Mouse (Mus musculus): Measurements from ENCODE around the gene Naf1. TPM values are rescaled to one million over a fixed set of nuclear protein-coding genes. Genes with fewer than 3 reads are reported as not detected.

The Naf1 gene
- total and polyA plus RNA-seq, 3 experiments: 7.3 to 30.6 (median 14.2) TPM

DNA sequence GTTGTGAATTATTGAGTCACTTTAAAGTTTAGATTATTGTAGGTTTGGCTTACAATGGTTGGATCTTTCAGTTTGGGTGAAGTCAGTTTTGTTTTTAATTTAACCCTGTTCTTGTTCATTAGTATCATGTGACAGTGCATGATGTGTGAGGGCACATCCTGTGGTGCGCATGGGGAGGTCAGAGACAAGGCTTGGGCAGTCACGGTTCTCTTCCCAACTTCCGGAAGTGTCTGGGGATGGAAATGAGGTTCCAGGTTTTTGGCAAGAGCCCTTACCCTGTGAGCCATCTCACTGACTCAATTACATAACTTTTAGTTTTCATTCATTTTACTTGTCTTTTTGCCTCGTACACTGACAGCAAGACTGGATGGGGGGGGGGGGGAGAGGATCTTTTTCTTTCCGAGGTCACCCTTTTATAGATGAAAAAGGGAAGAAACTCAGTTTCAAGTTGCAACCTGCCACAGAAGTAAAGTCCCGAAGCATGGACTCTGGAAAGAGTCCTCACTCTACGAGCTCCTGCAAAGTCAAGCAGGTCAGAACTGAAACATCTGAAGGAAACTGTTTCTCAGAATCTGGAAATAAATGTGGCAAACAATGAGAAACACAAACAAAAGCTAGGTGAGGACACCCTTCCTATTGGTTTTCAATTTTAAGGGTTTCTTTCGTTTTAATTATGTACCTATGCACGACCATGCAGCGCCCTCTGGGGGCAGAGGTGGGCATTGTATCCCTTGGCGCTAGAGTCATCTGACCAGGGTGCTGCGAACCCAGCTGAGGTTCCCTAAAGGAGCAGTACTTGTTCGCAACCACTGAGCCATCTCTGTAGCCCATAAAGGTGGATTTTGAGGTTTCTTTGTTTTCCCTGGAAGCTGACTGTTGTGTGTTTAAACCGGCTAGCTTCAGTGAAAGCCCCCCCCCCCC, 53.9 kb downstream of the Naf1 start:
- dilution Hi-C loops (cut with MboI; ENCODE audit: extremely low pct_ligation_motif_present, extremely low pct_unique_long_range_greater_than_20kb, low sequenced_read_pairs): no loop called here

DNA sequence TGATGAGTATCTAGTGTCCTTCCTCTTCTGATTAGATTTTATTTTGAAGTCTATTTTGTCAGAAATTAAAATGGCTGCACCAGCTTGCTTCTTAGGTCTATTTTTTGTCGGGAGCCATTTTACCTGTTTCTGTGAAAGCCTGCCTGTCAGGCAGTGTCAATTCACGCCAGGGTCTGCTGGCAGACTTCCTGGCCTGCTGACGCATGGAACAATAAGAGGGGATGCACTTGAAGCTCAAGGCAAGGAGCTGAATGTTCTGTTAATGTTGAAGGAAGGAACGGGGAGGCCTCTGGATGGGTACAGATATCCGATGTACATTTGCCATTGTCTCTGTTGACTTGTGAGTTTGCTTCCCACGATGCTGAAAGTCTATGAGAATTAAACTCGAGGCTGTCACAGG, 56.0 kb downstream of the Naf1 start:
- DNase-seq (ENCODE audit: extremely low read depth): no peak
- Histone ChIP-seq H3K79me2 (replicated peaks; ENCODE audit: control insufficient read depth, extremely low read depth, insufficient read depth, poor library complexity, severe bottlenecking) (no peaks in the 10 kb centered on the region), H3K27ac (ENCODE audit: insufficient read depth, low read depth) (no peak overlapping the region), H3K9ac (ENCODE audit: insufficient read depth, low read depth) (no peak overlapping the region), H3K4me1 (ENCODE audit: control insufficient read depth in 1 of 2, insufficient read depth in 2 of 2) (peaks cover 8 to 25% of the 10 kb centered on the region in 2 experiments), H3K4me3 (replicated peaks in 1 of 3; ENCODE audit: low read depth in 2 of 3, low read length in 2 of 3, poor library complexity in 1 of 3) (no peak overlapping the region), H3K9me3 (replicated peaks; ENCODE audit: low read length) (no peaks in the 10 kb centered on the region), H3K36me3 (replicated peaks in 1 of 2; ENCODE audit: control insufficient read depth in 1 of 2, insufficient read depth in 1 of 2, low read length in 1 of 2) (no peaks in the 10 kb centered on the region), H3K27me3 (replicated peaks) (no peaks in the 10 kb centered on the region), H3K4me2 (ENCODE audit: insufficient read depth, low read depth, poor library complexity, severe bottlenecking) (no peak overlapping the region)
- TF ChIP-seq SIN3A (IDR thresholded peaks at IDR 0.05; ENCODE audit: low read length): no peak
- TF ChIP-seq MEF2A (IDR thresholded peaks at IDR 0.05; ENCODE audit: borderline replicate concordance, low read depth, low read length): no peak
- no peak for TF ChIP-seq MAFK (IDR thresholded peaks at IDR 0.05; ENCODE audit: insufficient replicate concordance, low read length)
- TF ChIP-seq TCF12 (IDR thresholded peaks at IDR 0.05; ENCODE audit: low read depth, low read length): no peak
- TF ChIP-seq POLR2AphosphoS2 (IDR thresholded peaks at IDR 0.05; ENCODE audit: low read depth, low read length): no peak
- no peak for TF ChIP-seq MAZ (IDR thresholded peaks at IDR 0.05; ENCODE audit: low read depth, low read length)
- TF ChIP-seq NELFE (IDR thresholded peaks at IDR 0.05; ENCODE audit: low read depth, low read length): no peak
- no peak for TF ChIP-seq MXI1 (IDR thresholded peaks at IDR 0.05; ENCODE audit: low read depth, low read length)
- TF ChIP-seq MYC (IDR thresholded peaks at IDR 0.05; ENCODE audit: low read depth, low read length): no peak
- no peak for TF ChIP-seq TBP (conservative IDR thresholded peaks at IDR 0.05; ENCODE audit: low read depth, low read length)
- TF ChIP-seq E2F4 (IDR thresholded peaks at IDR 0.05; ENCODE audit: insufficient replicate concordance, low read depth, low read length): no peak
- no peak for TF ChIP-seq KAT2A (IDR thresholded peaks at IDR 0.05; ENCODE audit: insufficient replicate concordance, low read length)
- TF ChIP-seq IRF4 (IDR thresholded peaks at IDR 0.05; ENCODE audit: low read depth, low read length): no peak
- TF ChIP-seq GABPA (IDR thresholded peaks at IDR 0.05; ENCODE audit: insufficient replicate concordance, low read depth, low read length): no peak
- TF ChIP-seq NRF1 (IDR thresholded peaks at IDR 0.05; ENCODE audit: low read depth, low read length): no peak
- TF ChIP-seq RCOR1 (conservative IDR thresholded peaks at IDR 0.05; ENCODE audit: low read depth, low read length): no peak
- TF ChIP-seq SMC3 (IDR thresholded peaks at IDR 0.05; ENCODE audit: low read depth, low read length): no peak
- in situ Hi-C loops (cut with MboI; ENCODE audit: low pct_ligation_motif_present, low pct_unique_long_range_greater_than_20kb, low sequenced_read_pairs) (loop anchor here (25.0 kb wide), 1 partner anchor 496 kb away; no protein-coding TSS in a partner anchor), dilution Hi-C loops (cut with MboI; ENCODE audit: extremely low pct_ligation_motif_present, extremely low pct_unique_long_range_greater_than_20kb, low sequenced_read_pairs) (no loop called here)

More for the DNA sequence above, 53.9 kb downstream of the Naf1 start:
- DNase-seq (ENCODE audit: extremely low read depth): peak; percentile 72
- no peaks in the 10 kb centered on the region for H3K9me3 ChIP-seq (replicated peaks; ENCODE audit: low read length)
- H3K4me1 ChIP-seq (ENCODE audit: control insufficient read depth in 1 of 2, insufficient read depth in 2 of 2): peaks cover 8 to 17% of the 10 kb centered on the region in 2 experiments
- H3K27me3 ChIP-seq (replicated peaks): no peaks in the 10 kb centered on the region
- peak overlapping the region; percentile 58 for H3K4me2 ChIP-seq (ENCODE audit: insufficient read depth, low read depth, poor library complexity, severe bottlenecking)
- no peaks in the 10 kb centered on the region for H3K79me2 ChIP-seq (replicated peaks; ENCODE audit: control insufficient read depth, extremely low read depth, insufficient read depth, poor library complexity, severe bottlenecking)
- H3K4me3 ChIP-seq (replicated peaks in 1 of 3; ENCODE audit: low read depth in 2 of 3, low read length in 2 of 3, poor library complexity in 1 of 3): peak overlapping the region in 2 of 3 experiments; percentile 38 to 45
- no peak overlapping the region for H3K27ac ChIP-seq (ENCODE audit: insufficient read depth, low read depth)
- no peaks in the 10 kb centered on the region for H3K36me3 ChIP-seq (replicated peaks in 1 of 2; ENCODE audit: control insufficient read depth in 1 of 2, insufficient read depth in 1 of 2, low read length in 1 of 2)
- H3K9ac ChIP-seq (ENCODE audit: insufficient read depth, low read depth): no peak overlapping the region
- in situ Hi-C loops (cut with MboI; ENCODE audit: low pct_ligation_motif_present, low pct_unique_long_range_greater_than_20kb, low sequenced_read_pairs): loop anchor here (25.0 kb wide), 1 partner anchor 498 kb away; no protein-coding TSS in a partner anchor
- TF ChIP-seq SMC3 (IDR thresholded peaks at IDR 0.05; ENCODE audit: low read depth, low read length) (peak; percentile 52), RCOR1 (conservative IDR thresholded peaks at IDR 0.05; ENCODE audit: low read depth, low read length) (no peak), ETS1 (conservative IDR thresholded peaks at IDR 0.05; ENCODE audit: low read depth, low read length) (no peak), IRF4 (IDR thresholded peaks at IDR 0.05; ENCODE audit: low read depth, low read length) (0 out of 2 replicates have a peak, but pooled peaks have one; percentile 8), BHLHE40 (IDR thresholded peaks at IDR 0.05; ENCODE audit: low read depth, low read length) (peak; percentile 55), E2F4 (IDR thresholded peaks at IDR 0.05; ENCODE audit: insufficient replicate concordance, low read depth, low read length) (0 out of 2 replicates have a peak, but pooled peaks have one; percentile 38), RAD21 (IDR thresholded peaks at IDR 0.05; ENCODE audit: low read depth, low read length) (peak; percentile 59), CTCF (conservative IDR thresholded peaks at IDR 0.05 in 1 of 2, IDR thresholded peaks at IDR 0.05 in 1 of 2; ENCODE audit: low read depth in 2 of 2, low read length in 2 of 2) (peak; percentile 74 to 77), EP300 (IDR thresholded peaks at IDR 0.05; ENCODE audit: low read length) (no peak), USF1 (IDR thresholded peaks at IDR 0.05; ENCODE audit: low read depth, low read length) (peak; percentile 1; the same call in 1 of the 2 replicates), MEF2A (IDR thresholded peaks at IDR 0.05; ENCODE audit: borderline replicate concordance, low read depth, low read length) (0 out of 2 replicates have a peak, but pooled peaks have one; percentile 22), POLR2AphosphoS2 (IDR thresholded peaks at IDR 0.05; ENCODE audit: low read depth, low read length) (no peak), SIN3A (IDR thresholded peaks at IDR 0.05; ENCODE audit: low read length) (0 out of 2 replicates have a peak, but pooled peaks have one; percentile 29)

All from CH12.LX (cell line).